Mouse (Mus musculus): ENCODE results near the gene 2210010C04Rik. TPM values are rescaled to one million over a fixed set of nuclear protein-coding genes. Genes with fewer than 3 reads are reported as not detected.

The 2210010C04Rik gene
- polyA plus RNA-seq, 1 experiment from 2014 or later, result not detected

DNA sequence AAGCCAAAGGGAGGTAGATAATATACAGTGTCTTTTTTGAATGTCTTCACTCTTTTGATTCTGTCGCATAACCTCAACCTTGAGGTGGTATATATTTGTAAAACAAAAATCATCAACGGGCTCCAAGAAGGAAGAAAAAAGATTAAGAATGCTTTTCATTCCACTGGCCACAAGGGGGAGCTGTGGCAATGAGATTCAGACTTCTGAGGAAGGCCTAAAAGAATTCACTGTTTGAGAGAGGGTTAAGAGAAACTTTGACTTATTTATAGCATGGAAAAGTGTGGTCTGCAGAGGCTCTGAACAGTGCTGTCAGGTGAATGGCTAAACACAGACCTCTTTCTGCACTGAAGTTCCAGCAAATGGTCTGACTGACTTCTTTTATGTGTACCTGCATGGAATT, 20.3 kb upstream of the 2210010C04Rik start:
- Histone ChIP-seq H3K9me3 (ENCODE audit: control insufficient read depth, low read length) (no peaks in the 10 kb centered on the region), H3K4me2 (replicated peaks) (no peak overlapping the region)

DNA sequence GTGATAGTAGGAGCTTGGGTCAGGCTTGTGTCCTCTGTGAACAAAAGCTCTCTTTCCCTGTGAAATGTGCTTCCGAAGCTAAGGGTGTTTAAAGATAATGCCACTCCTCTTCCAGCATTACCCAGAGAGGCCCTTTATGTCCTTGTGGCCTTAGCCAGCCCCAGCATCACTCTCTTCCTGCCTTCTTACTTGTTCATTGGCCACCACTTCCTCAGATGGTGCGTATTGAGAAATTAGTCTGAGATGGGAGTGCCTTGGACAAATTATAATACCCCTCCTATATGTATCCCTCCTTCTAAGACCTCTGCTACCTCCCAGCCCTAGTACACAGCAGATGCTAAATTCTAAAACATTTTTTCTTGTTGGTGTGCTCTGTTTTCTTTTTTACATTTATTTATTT, 19.1 kb upstream of the 2210010C04Rik start:
- H3K4me3 ChIP-seq (replicated peaks; ENCODE audit: low read length), result no peak overlapping the region
- no peak overlapping the region for H3K27ac ChIP-seq
- no peaks in the 10 kb centered on the region for H3K36me3 ChIP-seq (replicated peaks; ENCODE audit: control insufficient read depth, insufficient read depth)
- ATAC-seq (ENCODE audit: low FRiP score), result no peak
- WGBS, result 80% methylated on average over 2 of the region's 2 CpGs
- no peak for DNase-seq (ENCODE audit: low spot score)
- H3K27me3 ChIP-seq (ENCODE audit: control insufficient read depth, insufficient read depth, low read length), result no peaks in the 10 kb centered on the region
- H3K4me2 ChIP-seq (replicated peaks), result no peak overlapping the region
- no peaks in the 10 kb centered on the region for H3K9me3 ChIP-seq (ENCODE audit: control insufficient read depth, low read length)
- no peak overlapping the region for H3K9ac ChIP-seq
- H3K4me1 ChIP-seq (replicated peaks; ENCODE audit: control insufficient read depth, insufficient read depth, low read length), result no peaks in the 10 kb centered on the region

More for the DNA sequence above, 20.3 kb upstream of the 2210010C04Rik start:
- peak; percentile 63 for DNase-seq (ENCODE audit: low spot score)
- no peak for ATAC-seq (ENCODE audit: low FRiP score)
- WGBS, result 26% methylated on average over 2 of the region's 2 CpGs
- Histone ChIP-seq H3K4me3 (replicated peaks; ENCODE audit: low read length) (no peak overlapping the region), H3K9ac (no peak overlapping the region), H3K27ac (no peak overlapping the region), H3K27me3 (ENCODE audit: control insufficient read depth, insufficient read depth, low read length) (no peaks in the 10 kb centered on the region), H3K4me1 (replicated peaks; ENCODE audit: control insufficient read depth, insufficient read depth, low read length) (no peaks in the 10 kb centered on the region), H3K36me3 (replicated peaks; ENCODE audit: control insufficient read depth, insufficient read depth) (no peaks in the 10 kb centered on the region)

DNA sequence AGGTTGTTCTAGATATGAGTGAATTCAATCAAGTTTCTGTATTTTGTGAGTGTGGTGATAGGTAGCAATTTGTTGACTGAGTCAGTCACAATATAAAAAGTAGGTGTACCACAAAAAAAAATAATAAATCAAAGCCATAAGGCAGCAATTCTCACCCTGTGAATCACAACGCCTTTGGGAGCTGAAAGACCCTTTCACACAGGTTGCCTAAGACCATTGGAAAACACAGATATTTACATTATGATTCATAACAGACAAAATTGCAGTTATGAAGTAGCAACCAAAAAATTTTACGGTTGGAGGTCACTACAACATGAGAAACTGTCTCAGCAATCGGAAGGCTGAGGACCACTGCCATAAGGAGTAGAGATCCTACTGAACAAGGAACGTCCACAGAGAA, 16.5 kb upstream of the 2210010C04Rik start:
- no peak for DNase-seq (ENCODE audit: low spot score)
- no peak for ATAC-seq (ENCODE audit: low FRiP score)
- WGBS, result 84% methylated on average over 4 of the region's 4 CpGs

DNA sequence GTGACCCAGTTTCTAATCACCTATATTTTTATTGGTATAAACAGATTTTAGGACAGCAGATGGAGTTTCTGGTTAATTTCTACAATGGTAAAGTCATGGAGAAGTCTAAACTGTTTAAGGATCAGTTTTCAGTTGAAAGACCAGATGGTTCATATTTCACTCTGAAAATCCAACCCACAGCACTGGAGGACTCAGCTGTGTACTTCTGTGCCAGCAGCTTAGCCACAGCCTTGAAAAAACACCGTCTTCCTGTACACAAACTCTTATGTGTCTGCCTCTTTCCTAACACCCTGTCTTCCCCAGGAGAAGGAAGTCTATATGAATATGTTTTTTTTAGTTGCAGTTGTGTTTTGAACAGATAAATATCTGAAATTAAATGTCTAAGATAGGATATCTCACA, 13.3 kb upstream of the 2210010C04Rik start:
- Histone ChIP-seq H3K27ac (no peak overlapping the region), H3K9me3 (ENCODE audit: control insufficient read depth, low read length) (no peaks in the 10 kb centered on the region), H3K27me3 (ENCODE audit: control insufficient read depth, insufficient read depth, low read length) (no peaks in the 10 kb centered on the region), H3K4me2 (replicated peaks) (no peak overlapping the region), H3K9ac (no peak overlapping the region), H3K36me3 (replicated peaks; ENCODE audit: control insufficient read depth, insufficient read depth) (no peaks in the 10 kb centered on the region), H3K4me1 (replicated peaks; ENCODE audit: control insufficient read depth, insufficient read depth, low read length) (no peaks in the 10 kb centered on the region), H3K4me3 (replicated peaks; ENCODE audit: low read length) (no peak overlapping the region)
- ATAC-seq (ENCODE audit: low FRiP score) (no peak), DNase-seq (ENCODE audit: low spot score) (no peak)
- 84% methylated on average over 1 of the region's 1 CpGs for WGBS

More for the DNA sequence above, 16.5 kb upstream of the 2210010C04Rik start:
- no peak overlapping the region for H3K27ac ChIP-seq
- no peaks in the 10 kb centered on the region for H3K27me3 ChIP-seq (ENCODE audit: control insufficient read depth, insufficient read depth, low read length)
- no peaks in the 10 kb centered on the region for H3K36me3 ChIP-seq (replicated peaks; ENCODE audit: control insufficient read depth, insufficient read depth)
- H3K4me2 ChIP-seq (replicated peaks), result no peak overlapping the region
- H3K4me1 ChIP-seq (replicated peaks; ENCODE audit: control insufficient read depth, insufficient read depth, low read length), result no peaks in the 10 kb centered on the region
- no peak overlapping the region for H3K4me3 ChIP-seq (replicated peaks; ENCODE audit: low read length)
- H3K9me3 ChIP-seq (ENCODE audit: control insufficient read depth, low read length), result no peaks in the 10 kb centered on the region
- no peak overlapping the region for H3K9ac ChIP-seq

DNA sequence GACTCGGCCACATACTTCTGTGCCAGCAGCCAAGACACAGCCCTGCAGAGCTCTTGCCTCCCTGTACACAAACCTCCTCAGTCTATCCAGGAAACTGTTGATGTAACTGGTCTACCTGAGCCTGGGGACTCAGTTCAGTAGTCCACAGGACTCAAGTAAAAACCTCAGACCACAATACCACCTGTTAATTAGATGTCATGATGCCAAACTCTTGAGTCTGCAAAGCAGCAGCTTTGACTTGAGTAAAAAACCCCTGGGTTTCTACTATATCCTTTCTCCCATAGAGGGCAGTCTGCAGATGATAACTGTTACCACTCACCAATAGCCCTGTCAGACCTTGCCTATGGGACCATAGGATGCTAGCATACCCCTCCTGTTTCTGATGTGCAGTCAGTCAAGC, 12.7 kb upstream of the 2210010C04Rik start:
- Histone ChIP-seq H3K36me3 (replicated peaks; ENCODE audit: control insufficient read depth, insufficient read depth) (no peaks in the 10 kb centered on the region), H3K27me3 (ENCODE audit: control insufficient read depth, insufficient read depth, low read length) (no peaks in the 10 kb centered on the region), H3K9me3 (ENCODE audit: control insufficient read depth, low read length) (no peaks in the 10 kb centered on the region), H3K4me2 (replicated peaks) (no peak overlapping the region), H3K4me3 (replicated peaks; ENCODE audit: low read length) (no peak overlapping the region), H3K9ac (no peak overlapping the region), H3K4me1 (replicated peaks; ENCODE audit: control insufficient read depth, insufficient read depth, low read length) (no peaks in the 10 kb centered on the region), H3K27ac (no peak overlapping the region)
- ATAC-seq (ENCODE audit: low FRiP score), result no peak
- WGBS, result 82% methylated on average over 1 of the region's 1 CpGs
- DNase-seq (ENCODE audit: low spot score), result no peak

DNA sequence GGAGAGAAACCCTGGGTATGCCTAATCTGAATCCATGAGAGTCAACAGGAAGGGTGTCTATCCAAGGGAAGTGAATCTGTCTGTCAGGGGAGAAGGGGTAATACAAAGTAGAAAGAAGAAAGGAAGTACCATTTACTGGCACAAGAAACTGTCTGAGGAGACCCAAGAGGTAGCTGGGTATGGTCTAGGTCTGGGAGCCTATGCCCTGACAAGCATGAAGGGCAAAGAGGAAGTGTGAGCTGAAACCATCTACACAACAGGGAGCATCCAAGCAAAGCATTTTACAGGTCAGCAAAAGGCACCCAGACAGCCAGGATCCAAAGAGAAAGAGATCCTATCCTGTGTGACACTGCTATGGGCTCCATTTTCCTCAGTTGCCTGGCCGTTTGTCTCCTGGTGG, 11.9 kb upstream of the 2210010C04Rik start:
- no peaks in the 10 kb centered on the region for H3K4me1 ChIP-seq (replicated peaks; ENCODE audit: control insufficient read depth, insufficient read depth, low read length)
- no peaks in the 10 kb centered on the region for H3K9me3 ChIP-seq (ENCODE audit: control insufficient read depth, low read length)
- H3K36me3 ChIP-seq (replicated peaks; ENCODE audit: control insufficient read depth, insufficient read depth), result no peaks in the 10 kb centered on the region
- ATAC-seq (ENCODE audit: low FRiP score) (no peak), DNase-seq (ENCODE audit: low spot score) (no peak)
- H3K4me2 ChIP-seq (replicated peaks), result no peak overlapping the region
- 86% methylated on average over 1 of the region's 1 CpGs for WGBS
- no peak overlapping the region for H3K9ac ChIP-seq
- H3K4me3 ChIP-seq (replicated peaks; ENCODE audit: low read length), result no peak overlapping the region
- no peak overlapping the region for H3K27ac ChIP-seq
- H3K27me3 ChIP-seq (ENCODE audit: control insufficient read depth, insufficient read depth, low read length), result no peaks in the 10 kb centered on the region

DNA sequence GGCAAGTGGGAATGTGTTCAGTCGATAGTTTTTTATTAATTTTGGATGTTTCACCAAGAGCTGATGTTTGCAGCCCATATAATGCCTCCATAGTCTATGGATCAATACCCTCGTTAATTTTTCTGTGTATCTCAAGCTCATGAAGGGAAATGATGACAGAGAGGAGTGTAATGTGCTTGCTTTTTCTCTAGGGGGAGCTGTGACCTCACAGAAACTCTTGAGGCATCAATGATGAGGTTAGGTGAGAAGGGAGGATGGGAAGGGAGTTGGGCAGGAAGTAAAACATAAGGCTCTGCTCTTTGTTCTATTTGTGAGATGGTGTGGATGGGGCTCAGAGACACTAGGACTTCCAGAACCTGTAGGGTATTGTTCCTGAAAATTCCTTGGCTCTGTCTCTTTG, 11.2 kb upstream of the 2210010C04Rik start:
- no peak for ATAC-seq (ENCODE audit: low FRiP score)
- 72% methylated on average over 2 of the region's 2 CpGs for WGBS
- Histone ChIP-seq H3K4me2 (replicated peaks) (no peak overlapping the region), H3K4me1 (replicated peaks; ENCODE audit: control insufficient read depth, insufficient read depth, low read length) (no peaks in the 10 kb centered on the region), H3K4me3 (replicated peaks; ENCODE audit: low read length) (no peak overlapping the region), H3K27me3 (ENCODE audit: control insufficient read depth, insufficient read depth, low read length) (no peaks in the 10 kb centered on the region), H3K27ac (no peak overlapping the region), H3K9ac (no peak overlapping the region), H3K9me3 (ENCODE audit: control insufficient read depth, low read length) (no peaks in the 10 kb centered on the region), H3K36me3 (replicated peaks; ENCODE audit: control insufficient read depth, insufficient read depth) (no peaks in the 10 kb centered on the region)
- no peak for DNase-seq (ENCODE audit: low spot score)

DNA sequence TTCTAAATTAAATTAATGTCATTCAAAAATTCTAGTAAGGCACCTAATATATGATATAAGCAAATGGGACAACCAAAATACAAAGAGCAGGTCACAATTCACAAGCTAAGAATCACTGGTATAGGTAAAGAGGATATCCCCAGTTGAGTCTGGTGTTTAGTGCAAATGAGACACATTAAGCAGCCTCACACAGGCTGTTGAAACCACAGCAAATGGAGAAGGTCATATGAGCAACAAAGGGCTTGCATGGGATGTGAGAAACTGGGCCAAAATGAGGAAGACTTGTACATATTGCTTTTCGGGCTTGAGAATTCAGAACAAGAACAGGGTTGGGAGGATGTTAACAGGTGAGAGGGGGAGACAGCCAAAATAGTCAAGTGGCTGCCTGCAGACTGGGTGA, 9.4 kb upstream of the 2210010C04Rik start:
- DNase-seq (ENCODE audit: low spot score) (no peak), ATAC-seq (ENCODE audit: low FRiP score) (no peak)
- H3K9me3 ChIP-seq (ENCODE audit: control insufficient read depth, low read length), result no peaks in the 10 kb centered on the region
- H3K4me3 ChIP-seq (replicated peaks; ENCODE audit: low read length), result no peak overlapping the region
- H3K36me3 ChIP-seq (replicated peaks; ENCODE audit: control insufficient read depth, insufficient read depth), result no peaks in the 10 kb centered on the region
- H3K27me3 ChIP-seq (ENCODE audit: control insufficient read depth, insufficient read depth, low read length), result no peaks in the 10 kb centered on the region
- no peak overlapping the region for H3K9ac ChIP-seq
- H3K27ac ChIP-seq, result no peak overlapping the region
- 94% methylated on average over 1 of the region's 1 CpGs for WGBS
- no peak overlapping the region for H3K4me2 ChIP-seq (replicated peaks)
- H3K4me1 ChIP-seq (replicated peaks; ENCODE audit: control insufficient read depth, insufficient read depth, low read length), result no peaks in the 10 kb centered on the region

DNA sequence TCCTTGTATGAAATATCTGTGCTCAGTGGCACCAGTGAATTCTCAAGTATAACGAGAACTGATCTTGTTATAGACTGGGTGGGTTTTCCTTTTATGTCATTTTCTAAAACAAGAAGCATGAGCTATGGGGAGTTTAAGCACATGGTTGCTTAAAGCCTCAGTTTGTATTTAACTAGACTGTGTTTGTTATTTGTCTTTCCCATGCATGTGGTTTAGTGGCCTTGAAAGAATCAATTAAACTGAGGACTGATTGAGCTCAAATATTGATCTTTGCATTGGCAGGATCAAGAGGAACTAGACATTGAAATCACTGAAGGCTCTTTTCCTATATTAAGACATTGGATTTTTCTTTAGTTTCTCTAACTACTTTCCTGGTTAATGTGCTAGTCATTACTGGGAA, 9.0 kb upstream of the 2210010C04Rik start:
- WGBS, result 81% methylated on average over 1 of the region's 1 CpGs
- Histone ChIP-seq H3K4me2 (replicated peaks) (no peak overlapping the region), H3K27ac (no peak overlapping the region), H3K9me3 (ENCODE audit: control insufficient read depth, low read length) (no peaks in the 10 kb centered on the region), H3K9ac (no peak overlapping the region), H3K4me3 (replicated peaks; ENCODE audit: low read length) (no peak overlapping the region), H3K36me3 (replicated peaks; ENCODE audit: control insufficient read depth, insufficient read depth) (no peaks in the 10 kb centered on the region), H3K4me1 (replicated peaks; ENCODE audit: control insufficient read depth, insufficient read depth, low read length) (no peaks in the 10 kb centered on the region), H3K27me3 (ENCODE audit: control insufficient read depth, insufficient read depth, low read length) (no peaks in the 10 kb centered on the region)
- no peak for ATAC-seq (ENCODE audit: low FRiP score)
- DNase-seq (ENCODE audit: low spot score), result no peak

DNA sequence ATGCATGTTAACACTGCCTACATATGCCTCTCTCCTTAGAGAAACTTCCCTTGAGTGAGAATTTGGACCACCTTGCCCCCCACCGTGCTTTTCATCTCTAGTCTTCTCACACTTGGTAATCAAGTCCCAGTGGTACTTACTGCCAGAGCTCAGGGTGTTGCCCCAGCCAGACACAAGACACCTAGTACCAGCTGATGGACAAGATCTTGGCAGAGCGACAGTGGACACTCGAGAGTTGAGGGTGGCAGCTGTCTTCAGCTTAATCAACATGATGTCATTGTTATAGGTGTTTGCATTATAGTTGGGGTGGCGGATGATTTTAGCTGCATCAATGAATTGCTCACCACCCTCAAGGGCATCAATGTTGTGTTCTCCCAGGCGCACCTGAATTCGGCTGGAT, 2.5 kb downstream of the 2210010C04Rik start:
- ATAC-seq (ENCODE audit: low FRiP score) (no peak), DNase-seq (ENCODE audit: low spot score) (no peak)
- Histone ChIP-seq H3K4me2 (replicated peaks) (no peak overlapping the region), H3K9me3 (ENCODE audit: control insufficient read depth, low read length) (no peaks in the 10 kb centered on the region), H3K27ac (no peak overlapping the region), H3K4me1 (replicated peaks; ENCODE audit: control insufficient read depth, insufficient read depth, low read length) (no peaks in the 10 kb centered on the region), H3K4me3 (replicated peaks; ENCODE audit: low read length) (no peak overlapping the region), H3K36me3 (replicated peaks; ENCODE audit: control insufficient read depth, insufficient read depth) (no peaks in the 10 kb centered on the region), H3K27me3 (ENCODE audit: control insufficient read depth, insufficient read depth, low read length) (no peaks in the 10 kb centered on the region), H3K9ac (no peak overlapping the region)
- WGBS, result 80% methylated on average over 6 of the region's 6 CpGs
